Mouse (Mus musculus): ENCODE measurements around the gene Nemp2. TPM values are rescaled to one million over a fixed set of nuclear protein-coding genes. Genes with fewer than 3 reads are reported as not detected.

Gene Nemp2
- total RNA-seq (2023; ENCODE audit: inconsistent age) = 43.7 to 51.1 TPM (median 45.3 TPM) in 4 replicates

DNA sequence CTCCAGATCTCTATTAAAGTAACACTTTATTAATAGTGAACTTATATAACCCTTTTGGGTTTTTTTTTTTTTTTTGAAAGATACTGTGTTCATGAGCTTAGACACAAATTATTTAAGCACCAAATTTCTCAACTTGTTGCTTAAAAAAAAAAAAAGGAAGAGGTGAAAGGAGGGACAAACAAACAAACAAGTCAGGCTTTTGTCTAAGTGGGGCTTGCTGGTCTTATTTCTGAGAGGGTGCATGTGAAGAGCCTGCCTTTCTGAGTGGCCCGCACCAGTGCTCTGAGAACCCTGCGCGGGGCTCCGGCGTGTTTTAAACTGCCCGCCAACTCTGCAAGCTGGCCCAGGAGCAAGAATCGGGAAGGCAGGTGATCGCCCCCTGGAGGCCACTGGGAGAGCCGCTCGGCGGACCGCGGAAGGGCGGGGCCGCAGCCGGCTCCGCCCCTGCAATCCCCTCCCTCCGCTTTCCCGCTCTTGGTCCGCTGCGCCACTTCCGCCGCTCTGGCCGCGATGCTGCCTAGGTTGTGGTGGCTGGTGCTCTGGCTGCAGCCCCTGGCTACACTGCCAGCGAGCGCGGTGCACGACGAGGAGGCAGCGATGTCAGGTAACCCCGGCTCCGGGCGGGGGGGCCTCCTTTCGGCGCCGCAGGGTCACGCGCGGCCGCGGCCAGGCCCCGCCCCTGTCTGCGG is at the start of gene Nemp2:
Nemp2 (plus strand) TSS at position 456 of the 689 bp plus-strand sequence.

Other genes starting within 250 kb of the Nemp2 start
- gene Nab1, start 130.0 kb upstream of the Nemp2 start, total RNA-seq (2023; ENCODE audit: inconsistent age) = 42.4 to 67.1 TPM (median 50.6 TPM) in 4 replicates
- 6.3 to 7.4 TPM (median 6.6 TPM) in 4 replicates for gene Mfsd6, start 96.8 kb downstream of the Nemp2 start, total RNA-seq (2023; ENCODE audit: inconsistent age)
- 12.5 to 18.4 TPM (median 16.2 TPM) in 4 replicates for gene Inpp1, start 187.0 kb downstream of the Nemp2 start, total RNA-seq (2023; ENCODE audit: inconsistent age)
- gene Hibch, start 214.2 kb downstream of the Nemp2 start, total RNA-seq (2023; ENCODE audit: inconsistent age) = 12.7 to 18.2 TPM (median 13.0 TPM) in 4 replicates